Mouse (Mus musculus): ENCODE measurements around the gene Exoc1. TPM values are rescaled to one million over a fixed set of nuclear protein-coding genes. Genes with fewer than 3 reads are reported as not detected.
A peak's percentile ranks its signal among the peaks of the same experiment; 100 is the strongest.

The Exoc1 gene
- 68.6 and 74.0 TPM in 2 replicates for polyA plus RNA-seq (2015; fragmentation: Nextera tagmentation; extraction: Ambion mirVana)

DNA sequence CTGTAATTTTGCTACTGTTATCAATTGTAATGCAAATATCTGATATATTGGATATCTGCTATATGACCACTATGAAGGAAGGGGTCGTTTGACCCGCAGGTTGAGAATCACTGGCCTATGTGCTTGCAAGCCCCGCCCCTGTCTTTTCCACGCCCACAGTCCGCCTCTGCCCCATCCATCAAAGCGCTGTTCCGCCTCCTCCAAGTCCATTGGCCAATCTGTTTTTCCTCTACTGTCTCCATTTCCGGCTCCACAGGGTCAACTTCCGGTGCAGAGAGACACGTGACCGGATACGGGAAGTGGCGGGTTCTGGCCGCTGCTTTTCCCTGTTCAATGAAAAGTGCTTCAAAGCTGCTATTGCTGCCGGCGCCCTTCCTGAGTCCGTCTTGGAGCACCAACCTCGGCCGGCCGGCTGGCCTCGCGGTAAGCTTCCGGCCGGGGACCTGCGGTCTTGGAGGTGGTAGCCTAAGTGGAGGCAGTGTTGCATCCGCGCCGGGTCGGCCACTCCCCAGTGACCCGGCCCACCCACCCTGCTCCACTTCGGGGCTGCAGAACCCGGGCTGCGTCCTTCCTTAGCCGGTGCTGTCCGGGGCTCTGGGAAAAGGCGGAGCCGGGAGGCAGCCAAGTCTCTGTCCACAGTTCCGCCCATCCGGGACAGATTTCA is at the start of gene Exoc1:
Gene Exoc1, plus strand, starts transcription at position 272 of the 664 bp plus-strand sequence.
- H3K4me3 ChIP-seq (replicated peaks; ENCODE audit: low read length), result peak within 1 kb of the TSS; percentile 82
- peaks cover 13% of the 10 kb centered on the region for H3K4me1 ChIP-seq (replicated peaks; ENCODE audit: control insufficient read depth, insufficient read depth, low read length)
- H3K9me3 ChIP-seq (ENCODE audit: control insufficient read depth, low read length), result no peaks in the 10 kb centered on the region
- peak within 1 kb of the TSS; percentile 68 for H3K27ac ChIP-seq (ENCODE audit: low read length)
- H3K36me3 ChIP-seq (ENCODE audit: control insufficient read depth, insufficient read depth), result peaks cover 7% of the 10 kb centered on the region
- H3K9ac ChIP-seq (replicated peaks; ENCODE audit: low read depth, low read length), result peak within 1 kb of the TSS; percentile 79
- ATAC-seq, result peak; percentile 100
- WGBS, result under 1% methylated on average over 39 of the region's 39 CpGs
- peak within 1 kb of the TSS; percentile 90 for H3K4me2 ChIP-seq (ENCODE audit: low read length)
- H3K27me3 ChIP-seq (replicated peaks; ENCODE audit: control insufficient read depth, insufficient read depth, low read length), result no peaks in the 10 kb centered on the region

GRCm38 (mm10) chr5:76483811-76484210 is 45.3 kb upstream of the Exoc1 start, which contains the start of gene Gm7271:
Gm7271 (plus strand) TSS chr5:76484040.
- Histone ChIP-seq H3K9me3 (ENCODE audit: control insufficient read depth, low read length) (no peaks in the 10 kb centered on the region), H3K4me1 (replicated peaks; ENCODE audit: control insufficient read depth, insufficient read depth, low read length) (no peaks in the 10 kb centered on the region), H3K36me3 (ENCODE audit: control insufficient read depth, insufficient read depth) (no peaks in the 10 kb centered on the region), H3K4me3 (replicated peaks; ENCODE audit: low read length) (no peak within 1 kb of the TSS), H3K9ac (replicated peaks; ENCODE audit: low read depth, low read length) (no peak within 1 kb of the TSS), H3K27me3 (replicated peaks; ENCODE audit: control insufficient read depth, insufficient read depth, low read length) (no peaks in the 10 kb centered on the region), H3K27ac (ENCODE audit: low read length) (no peak within 1 kb of the TSS), H3K4me2 (ENCODE audit: low read length) (no peak within 1 kb of the TSS)
- ATAC-seq, result no peak
- WGBS, result 61% methylated on average over 5 of the region's 5 CpGs

DNA sequence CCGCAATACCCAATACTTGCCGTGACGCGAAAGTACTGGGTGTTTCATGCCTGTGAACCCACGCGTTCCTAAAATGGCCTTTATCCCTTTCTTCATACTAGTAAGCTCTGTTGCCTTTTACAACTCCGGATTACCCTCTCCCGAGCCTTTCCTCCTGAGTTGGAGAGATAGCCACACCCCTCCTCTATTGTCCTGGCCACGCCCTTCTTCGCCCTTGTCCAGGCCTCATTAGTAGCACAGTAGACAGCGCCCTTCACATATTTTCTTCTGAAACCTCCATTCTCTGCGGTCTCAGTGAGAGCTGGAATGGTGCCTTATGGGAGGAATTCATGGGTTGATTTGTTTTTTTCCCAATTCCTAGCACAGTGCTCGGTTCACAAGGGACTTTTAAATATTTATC is 34.0 kb upstream of the Exoc1 start:
- 62% methylated on average over 13 of the region's 13 CpGs for WGBS

DNA sequence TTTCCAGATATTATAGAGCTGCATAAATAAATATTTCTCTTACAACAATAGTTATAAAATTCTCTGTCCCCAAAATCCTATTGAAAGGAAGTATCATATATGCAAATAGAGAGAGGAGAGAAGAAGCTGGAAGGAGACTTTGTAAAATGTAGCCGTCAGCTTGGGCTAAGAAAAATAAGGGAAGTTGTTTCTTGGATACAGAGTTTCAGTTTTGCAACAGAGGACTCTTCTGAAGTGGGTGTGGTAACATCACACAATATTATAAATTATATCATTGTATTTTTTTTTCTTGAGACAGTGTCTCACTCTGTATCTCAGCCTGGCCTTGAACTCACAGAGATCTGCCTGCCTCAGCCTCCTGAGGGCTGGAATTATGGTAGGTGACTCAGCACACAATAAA is 6.7 kb upstream of the Exoc1 start:
- no peak overlapping the region for H3K9ac ChIP-seq (replicated peaks; ENCODE audit: low read depth, low read length)
- no peaks in the 10 kb centered on the region for H3K9me3 ChIP-seq (ENCODE audit: control insufficient read depth, low read length)
- 81% methylated on average over 1 of the region's 1 CpGs for WGBS
- no peaks in the 10 kb centered on the region for H3K4me1 ChIP-seq (replicated peaks; ENCODE audit: control insufficient read depth, insufficient read depth, low read length)
- no peaks in the 10 kb centered on the region for H3K27me3 ChIP-seq (replicated peaks; ENCODE audit: control insufficient read depth, insufficient read depth, low read length)
- H3K27ac ChIP-seq (ENCODE audit: low read length), result no peak overlapping the region
- no peak overlapping the region for H3K4me2 ChIP-seq (ENCODE audit: low read length)
- H3K36me3 ChIP-seq (ENCODE audit: control insufficient read depth, insufficient read depth), result no peaks in the 10 kb centered on the region
- ATAC-seq, result no peak
- H3K4me3 ChIP-seq (replicated peaks; ENCODE audit: low read length), result no peak overlapping the region

More for the DNA sequence above, 34.0 kb upstream of the Exoc1 start:
- H3K9ac ChIP-seq (replicated peaks; ENCODE audit: low read depth, low read length), result no peak overlapping the region
- H3K9me3 ChIP-seq (ENCODE audit: control insufficient read depth, low read length), result 0 out of 2 replicates have a peak, but pooled peaks cover 2% of the 10 kb centered on the region
- no peak overlapping the region for H3K4me2 ChIP-seq (ENCODE audit: low read length)
- no peak overlapping the region for H3K27ac ChIP-seq (ENCODE audit: low read length)
- H3K27me3 ChIP-seq (replicated peaks; ENCODE audit: control insufficient read depth, insufficient read depth, low read length), result no peaks in the 10 kb centered on the region
- H3K36me3 ChIP-seq (ENCODE audit: control insufficient read depth, insufficient read depth), result no peaks in the 10 kb centered on the region
- ATAC-seq, result no peak
- no peaks in the 10 kb centered on the region for H3K4me1 ChIP-seq (replicated peaks; ENCODE audit: control insufficient read depth, insufficient read depth, low read length)
- no peak overlapping the region for H3K4me3 ChIP-seq (replicated peaks; ENCODE audit: low read length)

DNA sequence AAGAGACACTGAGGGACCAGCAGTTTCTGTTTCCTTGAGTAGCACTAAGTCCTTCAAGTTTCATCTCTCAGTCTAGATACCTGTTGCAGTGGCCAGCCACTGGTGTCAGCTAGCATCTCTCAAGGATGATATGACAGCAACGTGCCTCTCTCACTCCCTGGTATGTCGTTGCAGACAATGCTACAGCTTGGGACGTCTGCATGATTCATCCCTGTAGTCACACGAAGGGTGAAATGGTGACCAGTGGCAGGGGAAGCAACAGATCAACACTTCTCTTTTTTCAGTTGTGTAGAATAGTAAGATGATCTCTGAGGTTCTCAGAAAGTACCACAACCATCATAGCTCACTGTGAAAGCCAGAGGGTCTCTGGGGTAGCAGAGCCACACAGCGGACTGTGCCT is 4.5 kb upstream of the Exoc1 start:
- Histone ChIP-seq H3K9ac (replicated peaks; ENCODE audit: low read depth, low read length) (no peak overlapping the region), H3K36me3 (ENCODE audit: control insufficient read depth, insufficient read depth) (no peaks in the 10 kb centered on the region), H3K27me3 (replicated peaks; ENCODE audit: control insufficient read depth, insufficient read depth, low read length) (no peaks in the 10 kb centered on the region), H3K9me3 (ENCODE audit: control insufficient read depth, low read length) (no peaks in the 10 kb centered on the region), H3K4me3 (replicated peaks; ENCODE audit: low read length) (no peak overlapping the region), H3K4me1 (replicated peaks; ENCODE audit: control insufficient read depth, insufficient read depth, low read length) (no peaks in the 10 kb centered on the region; the same call in 1 of the 2 replicates), H3K4me2 (ENCODE audit: low read length) (no peak overlapping the region), H3K27ac (ENCODE audit: low read length) (no peak overlapping the region)
- 82% methylated on average over 5 of the region's 5 CpGs for WGBS
- no peak for ATAC-seq

DNA sequence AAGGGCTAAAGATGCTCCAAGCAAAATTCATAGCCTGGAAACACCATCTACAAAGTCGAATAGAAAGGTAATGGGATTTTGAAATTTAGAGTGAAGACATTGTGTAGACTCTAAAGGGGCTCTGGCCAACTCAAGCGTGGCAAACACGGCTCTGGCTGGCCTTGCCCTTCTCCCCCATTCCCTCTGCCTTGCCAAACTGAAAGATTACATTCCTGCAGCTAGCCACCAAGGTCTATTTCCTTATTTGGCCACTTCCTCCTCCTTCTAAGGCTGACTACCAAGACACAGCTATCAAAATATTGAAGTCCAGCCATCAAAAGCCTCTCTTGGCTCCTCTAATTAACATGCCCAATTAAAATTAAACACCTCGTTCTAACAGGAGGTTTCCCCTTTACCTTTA is 4.0 kb upstream of the Exoc1 start:
- no peaks in the 10 kb centered on the region for H3K36me3 ChIP-seq (ENCODE audit: control insufficient read depth, insufficient read depth)
- ATAC-seq, result no peak
- H3K9ac ChIP-seq (replicated peaks; ENCODE audit: low read depth, low read length), result no peak overlapping the region
- no peaks in the 10 kb centered on the region for H3K27me3 ChIP-seq (replicated peaks; ENCODE audit: control insufficient read depth, insufficient read depth, low read length)
- H3K9me3 ChIP-seq (ENCODE audit: control insufficient read depth, low read length), result no peaks in the 10 kb centered on the region
- no peak overlapping the region for H3K4me3 ChIP-seq (replicated peaks; ENCODE audit: low read length)
- H3K4me2 ChIP-seq (ENCODE audit: low read length), result no peak overlapping the region
- WGBS, result 23% methylated on average over 4 of the region's 4 CpGs
- H3K4me1 ChIP-seq (replicated peaks; ENCODE audit: control insufficient read depth, insufficient read depth, low read length), result peaks cover 4% of the 10 kb centered on the region
- no peak overlapping the region for H3K27ac ChIP-seq (ENCODE audit: low read length)

DNA sequence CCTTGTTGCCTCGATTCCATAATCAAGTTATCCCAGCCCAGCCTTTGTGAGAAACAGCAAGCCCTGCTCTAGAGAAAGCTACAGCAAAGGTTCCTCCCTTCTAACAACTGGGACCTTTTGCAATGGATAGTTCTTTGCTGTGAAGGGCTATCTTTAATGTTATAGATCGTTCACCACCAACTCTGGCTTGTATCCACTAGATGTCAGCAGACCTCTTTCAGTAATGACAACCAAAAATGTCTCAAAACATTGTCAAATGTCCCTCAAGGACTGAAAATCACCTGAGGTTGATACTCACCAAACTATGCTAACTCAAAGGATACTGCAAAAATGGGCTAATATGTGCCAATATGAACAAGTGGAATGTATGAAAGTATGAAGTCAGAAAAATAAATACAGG is 3.3 kb upstream of the Exoc1 start:
- H3K9me3 ChIP-seq (ENCODE audit: control insufficient read depth, low read length), result no peaks in the 10 kb centered on the region
- H3K27me3 ChIP-seq (replicated peaks; ENCODE audit: control insufficient read depth, insufficient read depth, low read length), result no peaks in the 10 kb centered on the region
- ATAC-seq, result no peak
- H3K4me3 ChIP-seq (replicated peaks; ENCODE audit: low read length), result no peak overlapping the region
- H3K9ac ChIP-seq (replicated peaks; ENCODE audit: low read depth, low read length), result no peak overlapping the region
- H3K36me3 ChIP-seq (ENCODE audit: control insufficient read depth, insufficient read depth), result no peaks in the 10 kb centered on the region
- peaks cover 10% of the 10 kb centered on the region for H3K4me1 ChIP-seq (replicated peaks; ENCODE audit: control insufficient read depth, insufficient read depth, low read length)
- H3K27ac ChIP-seq (ENCODE audit: low read length), result no peak overlapping the region
- 43% methylated on average over 2 of the region's 2 CpGs for WGBS
- no peak overlapping the region for H3K4me2 ChIP-seq (ENCODE audit: low read length)

DNA sequence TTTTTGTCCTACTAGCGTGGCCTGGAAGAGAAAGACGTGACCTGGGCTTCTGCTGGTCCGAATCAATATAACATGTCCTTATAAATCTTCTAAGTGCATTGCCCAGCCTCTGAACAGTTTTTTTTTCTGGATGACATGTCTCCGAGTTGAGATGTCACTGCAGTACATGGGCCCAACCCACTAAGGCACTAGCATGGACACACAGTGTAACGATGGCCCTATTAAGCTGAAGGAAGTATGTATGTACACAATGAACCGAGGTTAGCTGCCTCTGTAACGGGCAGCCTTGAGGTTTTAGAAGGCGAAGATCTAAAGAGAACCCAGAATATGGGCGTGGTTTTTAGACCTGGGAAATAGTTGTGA is 574 bp downstream of the Exoc1 start:
- peaks cover 7% of the 10 kb centered on the region for H3K36me3 ChIP-seq (ENCODE audit: control insufficient read depth, insufficient read depth)
- H3K27ac ChIP-seq (ENCODE audit: low read length), result no peak overlapping the region
- peak overlapping the region; percentile 82 for H3K4me3 ChIP-seq (replicated peaks; ENCODE audit: low read length)
- no peaks in the 10 kb centered on the region for H3K27me3 ChIP-seq (replicated peaks; ENCODE audit: control insufficient read depth, insufficient read depth, low read length)
- WGBS, result 9% methylated on average over 9 of the region's 9 CpGs
- no peaks in the 10 kb centered on the region for H3K9me3 ChIP-seq (ENCODE audit: control insufficient read depth, low read length)
- ATAC-seq, result no peak; the same call in 1 of the 2 replicates
- peak overlapping the region; percentile 79 for H3K9ac ChIP-seq (replicated peaks; ENCODE audit: low read depth, low read length)
- H3K4me2 ChIP-seq (ENCODE audit: low read length), result peak overlapping the region; percentile 90
- peaks cover 13% of the 10 kb centered on the region for H3K4me1 ChIP-seq (replicated peaks; ENCODE audit: control insufficient read depth, insufficient read depth, low read length)

- ATAC-seq, result no peak
- Histone ChIP-seq H3K9me3 (ENCODE audit: control insufficient read depth, low read length) (no peaks in the 10 kb centered on the region), H3K4me3 (replicated peaks; ENCODE audit: low read length) (no peak overlapping the region), H3K27me3 (replicated peaks; ENCODE audit: control insufficient read depth, insufficient read depth, low read length) (no peaks in the 10 kb centered on the region), H3K9ac (replicated peaks; ENCODE audit: low read depth, low read length) (no peak overlapping the region), H3K4me2 (ENCODE audit: low read length) (no peak overlapping the region), H3K27ac (ENCODE audit: low read length) (no peak overlapping the region), H3K36me3 (ENCODE audit: control insufficient read depth, insufficient read depth) (peaks cover 26% of the 10 kb centered on the region), H3K4me1 (replicated peaks; ENCODE audit: control insufficient read depth, insufficient read depth, low read length) (peaks cover 13% of the 10 kb centered on the region)
- WGBS, result 89% methylated on average over 6 of the region's 6 CpGs
These were observed 4.1 kb downstream of the Exoc1 start for GRCm38 (mm10) chr5:76533186-76533585.
